Mouse (Mus musculus) lung, postnatal 0 days (tissue): ENCODE data around the gene Acp2. TPM values are rescaled to one million over a fixed set of nuclear protein-coding genes. Genes with fewer than 3 reads are reported as not detected.

ENCODE experiments used
- ATAC-seq: fragments of 200-750 bp; cut with Nextera tagmentation; 2 replicates; pipeline ENCODE4 v1.8.0; 2017; ENCODE audit warnings: moderate library complexity
- DNase-seq: peaks from one replicate; pipeline ENCODE4 v3.0.0-alpha.2; 2016; ENCODE audit warnings: low spot score
- H3K27ac ChIP-seq: fragments of 300-500 bp; sonication (generic); 2 replicates; pipeline ENCODE4 v1.5.1; 2014; ENCODE audit warnings: antibody characterized with exemption, mild to moderate bottlenecking, low read length, mixed read lengths
- H3K27me3 ChIP-seq: fragments of 300-500 bp; sonication (generic); replicated peaks from 2 replicates; pipeline ENCODE4 v1.6.1; 2014; ENCODE audit warnings: low read length, mixed read lengths; ENCODE audit not compliant: insufficient read depth
- H3K36me3 ChIP-seq: fragments of 300-500 bp; sonication (generic); 2 replicates; pipeline ENCODE4 v1.6.1; 2014; ENCODE audit warnings: low read length, mixed read lengths; ENCODE audit not compliant: insufficient read depth
- H3K4me1 ChIP-seq: fragments of 300-500 bp; sonication (generic); 2 replicates; pipeline ENCODE4 v1.6.1; 2014; ENCODE audit warnings: antibody characterized with exemption, low read depth, low read length, mixed read lengths; ENCODE audit not compliant: insufficient read depth
- H3K4me2 ChIP-seq: fragments of 300-500 bp; sonication (generic); replicated peaks from 2 replicates; pipeline ENCODE4 v1.6.1; 2014; ENCODE audit warnings: low read depth, mild to moderate bottlenecking, low read length, moderate library complexity, mixed read lengths
- H3K4me3 ChIP-seq: fragments of 300-500 bp; sonication (generic); 2 replicates; pipeline ENCODE4 v1.5.1; 2014; ENCODE audit warnings: low read depth, low read length
- H3K9ac ChIP-seq: fragments of 300-500 bp; sonication (generic); replicated peaks from 2 replicates; pipeline ENCODE4 v1.6.1; 2014; ENCODE audit warnings: low read depth, mild to moderate bottlenecking
- H3K9me3 ChIP-seq: fragments of 300-500 bp; sonication (generic); 2 replicates; pipeline ENCODE4 v1.6.1; 2016; ENCODE audit warnings: low read length, mixed read lengths
- CTCF ChIP-seq: IDR thresholded peaks from 2 replicates; pipeline ENCODE4 v1.5.1; 2016; ENCODE audit warnings: antibody characterized with exemption, mild to moderate bottlenecking
- EP300 ChIP-seq: IDR thresholded peaks from 2 replicates; pipeline ENCODE4 v1.6.1; 2016; ENCODE audit warnings: antibody characterized with exemption, mild to moderate bottlenecking, control low read depth
- WGBS: fragments of 180-500 bp; shearing (Covaris S2); extraction: QIAGEN DNeasy Blood & Tissue Kit; methylation state at CpG from one replicate; pipeline ENCODE4 v1.1.7; 2014; 5-methylcytosine and 5-hydroxymethylcytosine counted together
- polyA plus RNA-seq: library from polyadenylated mRNA; unstranded; fragments of >200 nt; fragmentation: Nextera tagmentation; extraction: Ambion mirVana; gene quantifications from 2 replicates; pipeline ENCODE4 v1.2.1, GENCODE M21; 2015

The Acp2 gene
- polyA plus RNA-seq, 1 experiment from 2014 or later = 22.1 TPM

GRCm38 (mm10) chr2:91179825-91180224, 22.9 kb upstream of the Acp2 start:
- H3K27me3 ChIP-seq = no peaks in the 10 kb centered on the region
- TF ChIP-seq CTCF = no peak
- no peak for TF ChIP-seq EP300
- H3K9ac ChIP-seq = no peak overlapping the region
- 40% methylated on average over 4 of the region's 4 CpGs for WGBS
- DNase-seq (peak; percentile 34), ATAC-seq (no peak)
- H3K9me3 ChIP-seq = no peaks in the 10 kb centered on the region
- peaks cover 14% of the 10 kb centered on the region; the same call in 1 of the 2 replicates for H3K36me3 ChIP-seq
- H3K27ac ChIP-seq = no peak overlapping the region
- H3K4me3 ChIP-seq = no peak overlapping the region
- H3K4me2 ChIP-seq = no peak overlapping the region
- peaks cover 3% of the 10 kb centered on the region; the same call in 1 of the 2 replicates for H3K4me1 ChIP-seq

GRCm38 (mm10) chr2:91180706-91181105, 22.0 kb upstream of the Acp2 start:
- no peak overlapping the region for H3K9ac ChIP-seq
- 63% methylated on average over 5 of the region's 5 CpGs for WGBS
- no peak overlapping the region for H3K4me3 ChIP-seq
- peaks cover 3% of the 10 kb centered on the region; the same call in 1 of the 2 replicates for H3K4me1 ChIP-seq
- peaks cover 13% of the 10 kb centered on the region; the same call in 1 of the 2 replicates for H3K36me3 ChIP-seq
- TF ChIP-seq EP300 (no peak), CTCF (no peak)
- DNase-seq = no peak
- H3K9me3 ChIP-seq = no peaks in the 10 kb centered on the region
- no peak overlapping the region for H3K4me2 ChIP-seq
- no peak overlapping the region for H3K27ac ChIP-seq
- H3K27me3 ChIP-seq = no peaks in the 10 kb centered on the region
- ATAC-seq = no peak

GRCm38 (mm10) chr2:91182016-91182404, 20.7 kb upstream of the Acp2 start:
- Histone ChIP-seq H3K27me3 (no peaks in the 10 kb centered on the region), H3K36me3 (peaks cover 6% of the 10 kb centered on the region; the same call in 1 of the 2 replicates), H3K9ac (0 out of 2 replicates have a peak overlapping the region, but pooled peaks have one; percentile 30), H3K4me1 (peaks cover 3% of the 10 kb centered on the region; the same call in 1 of the 2 replicates), H3K9me3 (no peaks in the 10 kb centered on the region), H3K4me2 (peak overlapping the region; percentile 98), H3K4me3 (peak overlapping the region; percentile 86), H3K27ac (no peak overlapping the region)
- 13% methylated on average over 8 of the region's 8 CpGs for WGBS
- ATAC-seq = no peak
- no peak for DNase-seq
- TF ChIP-seq EP300 (no peak), CTCF (no peak)

DNA sequence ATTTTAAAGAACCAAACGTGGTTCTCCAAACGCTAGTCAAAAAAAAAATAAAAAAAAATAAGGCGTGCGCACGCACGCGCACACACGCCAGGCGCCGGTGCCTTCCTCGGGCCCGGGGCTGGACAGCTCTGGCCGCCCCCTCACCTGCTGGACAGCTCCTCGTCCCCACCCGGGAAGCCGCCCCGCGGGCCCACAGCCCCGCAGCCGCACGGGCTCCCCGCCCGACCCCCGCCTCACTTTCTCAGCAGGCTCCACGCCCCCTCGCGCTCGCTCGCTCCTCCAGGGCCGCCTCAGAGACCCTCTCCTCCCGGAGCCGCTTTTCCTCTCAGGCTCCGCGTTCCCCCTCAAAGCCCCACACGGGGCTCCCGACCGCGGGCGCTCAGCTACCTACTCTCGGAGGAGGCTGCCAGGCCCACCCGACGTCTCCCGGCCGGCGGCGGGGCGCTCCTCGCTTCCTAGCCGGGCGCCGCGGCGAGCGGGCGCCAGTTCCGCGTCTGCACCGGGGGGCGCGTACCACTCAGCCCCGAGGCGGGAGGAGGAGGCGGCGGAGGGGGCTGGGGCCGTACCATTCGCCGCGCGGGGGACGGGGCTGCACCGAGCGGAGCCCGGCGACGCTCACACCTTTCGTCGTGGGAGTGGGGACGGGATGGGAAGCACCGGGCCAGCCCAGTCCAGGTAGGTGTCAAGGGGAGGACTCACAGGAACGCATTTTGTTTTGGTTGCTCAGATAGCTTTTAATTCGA, 20.1 kb upstream of the Acp2 start:
- Histone ChIP-seq H3K36me3 (peaks cover 6% of the 10 kb centered on the region; the same call in 1 of the 2 replicates), H3K9me3 (no peaks in the 10 kb centered on the region), H3K4me3 (peak overlapping the region; percentile 86), H3K27me3 (no peaks in the 10 kb centered on the region), H3K4me1 (peaks cover 3% of the 10 kb centered on the region; the same call in 1 of the 2 replicates), H3K9ac (peak overlapping the region; percentile 30), H3K27ac (peak overlapping the region; percentile 85), H3K4me2 (peak overlapping the region; percentile 98)
- TF ChIP-seq CTCF = no peak
- no peak for TF ChIP-seq EP300
- DNase-seq = peak; percentile 83
- under 1% methylated on average over 53 of the region's 81 CpGs for WGBS
- ATAC-seq = peak; percentile 90

DNA sequence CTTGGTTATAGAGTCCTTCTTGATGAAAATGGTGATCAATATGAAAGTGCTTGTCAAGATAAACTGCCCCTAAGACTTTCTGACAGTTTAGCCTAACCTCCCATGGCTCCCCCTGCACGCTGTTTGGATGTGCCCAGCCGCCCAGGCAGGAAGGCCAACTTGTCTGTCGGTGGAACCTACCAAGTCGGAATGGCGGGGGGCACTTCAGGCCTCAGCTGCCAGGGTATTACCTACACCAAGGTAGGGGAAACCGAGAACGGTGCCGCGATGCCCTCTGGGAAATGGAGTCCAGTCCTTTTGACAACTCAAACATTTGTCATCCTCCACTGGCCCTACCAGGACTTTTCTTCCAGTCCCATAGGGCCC, 19.6 kb upstream of the Acp2 start:
- H3K27ac ChIP-seq = peak overlapping the region; percentile 85
- peak; percentile 96 for ATAC-seq

DNA sequence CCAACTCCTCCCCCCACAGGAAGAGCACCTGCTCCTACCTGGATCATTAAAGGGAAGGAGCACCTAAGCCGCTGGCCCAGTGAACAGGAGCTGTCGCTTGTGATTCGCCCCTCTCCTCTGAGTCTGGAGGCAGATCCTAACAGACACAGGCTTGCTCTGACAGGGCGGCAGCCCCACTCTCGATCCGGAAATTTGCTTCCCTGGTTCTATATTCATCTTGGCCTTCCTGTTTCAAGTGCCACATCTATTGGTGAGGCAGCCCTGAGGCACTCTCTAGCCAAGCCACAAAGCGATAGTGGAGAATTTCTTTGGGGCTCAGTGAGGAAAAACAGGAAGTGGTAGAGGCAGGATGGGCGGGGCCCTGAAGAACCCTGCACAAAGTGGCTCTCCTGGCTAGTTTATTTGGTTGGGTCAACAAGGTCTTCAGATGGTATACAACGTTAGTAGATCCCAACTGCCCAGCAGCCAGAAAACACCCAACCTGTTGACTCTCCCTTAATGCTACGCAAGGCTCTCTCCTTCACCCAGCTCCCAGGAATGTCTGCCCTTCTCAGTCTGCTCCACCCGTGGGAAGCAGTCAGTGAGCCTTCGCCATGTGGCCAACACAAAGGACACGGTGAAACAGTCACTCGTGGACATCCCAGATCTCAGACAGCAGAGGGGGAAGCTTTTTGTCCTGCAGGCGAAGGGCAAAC, 18.8 kb upstream of the Acp2 start, which contains the start of gene Madd:
Gene Madd (minus strand): TSS at position 127 of the 695 bp plus-strand sequence.
- Histone ChIP-seq H3K9ac (peak within 1 kb of the TSS; percentile 30), H3K27ac (peak within 1 kb of the TSS; percentile 85), H3K4me1 (peaks cover 3% of the 10 kb centered on the region; the same call in 1 of the 2 replicates), H3K4me3 (peak within 1 kb of the TSS; percentile 86), H3K27me3 (no peaks in the 10 kb centered on the region), H3K9me3 (no peaks in the 10 kb centered on the region), H3K4me2 (peak within 1 kb of the TSS; percentile 98), H3K36me3 (no peaks in the 10 kb centered on the region)
- TF ChIP-seq CTCF = no peak
- TF ChIP-seq EP300 = no peak
- 42% methylated on average over 15 of the region's 15 CpGs for WGBS
- ATAC-seq = peak; percentile 48
- DNase-seq = peak; percentile 80

More for the DNA sequence above, 19.6 kb upstream of the Acp2 start:
- H3K27me3 ChIP-seq = no peaks in the 10 kb centered on the region
- H3K4me3 ChIP-seq = peak overlapping the region; percentile 86
- WGBS = under 1% methylated on average over 9 of the region's 9 CpGs
- H3K4me1 ChIP-seq = peaks cover 3% of the 10 kb centered on the region; the same call in 1 of the 2 replicates
- H3K36me3 ChIP-seq = 0 out of 2 replicates have a peak, but pooled peaks cover under 1% of the 10 kb centered on the region
- H3K9me3 ChIP-seq = no peaks in the 10 kb centered on the region
- peak overlapping the region; percentile 30; the same call in 1 of the 2 replicates for H3K9ac ChIP-seq
- peak overlapping the region; percentile 98 for H3K4me2 ChIP-seq
- peak; percentile 96 for DNase-seq
- TF ChIP-seq CTCF = no peak
- peak; percentile 52 for TF ChIP-seq EP300
